Mouse (Mus musculus) T-helper 1 cell (primary cell): ENCODE results near the gene Mycbpap.

Experiments
- in situ Hi-C: fragments of 300-600 bp; cut with MboI, MseI; formaldehyde crosslinking; loops from one replicate; pipeline ENCODE4 v1.15.1; 2025; ENCODE audit warnings: high pct_unique_total_duplicates

The Mycbpap gene

GRCm38 (mm10) chr11:94482738-94483137 lies 38.8 kb downstream of the Mycbpap start:
- in situ Hi-C loops = loop anchor here (5.0 to 25.0 kb wide), 2 partner anchors 135 to 345 kb away; no protein-coding TSS in a partner anchor

- in situ Hi-C loops = loop anchor here (5.0 to 25.0 kb wide), 2 partner anchors 135 to 345 kb away; no protein-coding TSS in a partner anchor
Observed at GRCm38 (mm10) chr11:94481963-94482362, 39.6 kb downstream of the Mycbpap start.

DNA sequence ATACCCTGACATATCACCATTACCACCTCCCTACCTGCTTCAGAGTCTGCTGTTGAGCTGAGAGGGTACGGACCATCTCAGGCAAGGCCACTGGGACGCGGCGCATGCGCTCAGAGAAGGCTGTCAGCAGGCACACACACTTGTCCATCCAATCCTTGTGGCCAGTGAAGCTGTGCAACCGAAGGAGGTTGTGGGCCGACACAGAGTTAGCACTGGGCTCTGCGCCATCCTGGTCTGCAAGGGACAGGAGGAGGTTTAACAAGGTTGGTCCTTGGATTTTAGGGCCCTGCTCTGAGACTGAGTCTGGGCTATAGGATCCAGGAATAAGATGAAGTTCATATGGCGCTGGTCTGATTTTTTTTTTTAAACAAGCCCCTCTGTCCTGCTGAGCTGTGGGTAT lies 41.2 kb downstream of the Mycbpap start:
- in situ Hi-C loops = loop anchor here (5.0 to 25.0 kb wide), 2 partner anchors 133 to 343 kb away; no protein-coding TSS in a partner anchor

- in situ Hi-C loops = loop anchor here (25.0 kb wide), 1 partner anchor 340 kb away; no protein-coding TSS in a partner anchor
Observed at GRCm38 (mm10) chr11:94477651-94478050, 43.9 kb downstream of the Mycbpap start.

DNA sequence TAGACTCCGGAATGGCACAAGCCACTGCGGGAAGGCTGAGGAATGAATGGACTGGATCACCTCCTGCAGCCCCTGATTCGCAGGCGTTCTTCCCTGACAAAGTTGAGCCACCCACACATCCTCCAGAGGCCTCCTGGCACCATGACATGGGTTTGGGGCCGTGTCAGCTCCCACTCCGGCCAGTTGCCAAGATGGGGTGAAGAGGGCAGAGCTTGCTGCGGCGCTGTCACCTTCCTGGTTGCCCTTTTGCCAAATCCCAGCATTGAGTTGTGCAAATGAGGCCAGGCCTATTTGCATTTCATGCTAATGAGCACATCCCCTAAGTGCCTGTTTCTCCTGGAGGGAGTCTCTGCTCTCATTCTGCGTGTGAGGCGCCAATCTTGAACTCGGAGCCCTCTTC lies 45.8 kb downstream of the Mycbpap start:
- in situ Hi-C loops = loop anchor here (25.0 kb wide), 1 partner anchor 338 kb away; no protein-coding TSS in a partner anchor

- in situ Hi-C loops = no loop called here
Observed at GRCm38 (mm10) chr11:94474544-94474910, 47.0 kb downstream of the Mycbpap start.

DNA sequence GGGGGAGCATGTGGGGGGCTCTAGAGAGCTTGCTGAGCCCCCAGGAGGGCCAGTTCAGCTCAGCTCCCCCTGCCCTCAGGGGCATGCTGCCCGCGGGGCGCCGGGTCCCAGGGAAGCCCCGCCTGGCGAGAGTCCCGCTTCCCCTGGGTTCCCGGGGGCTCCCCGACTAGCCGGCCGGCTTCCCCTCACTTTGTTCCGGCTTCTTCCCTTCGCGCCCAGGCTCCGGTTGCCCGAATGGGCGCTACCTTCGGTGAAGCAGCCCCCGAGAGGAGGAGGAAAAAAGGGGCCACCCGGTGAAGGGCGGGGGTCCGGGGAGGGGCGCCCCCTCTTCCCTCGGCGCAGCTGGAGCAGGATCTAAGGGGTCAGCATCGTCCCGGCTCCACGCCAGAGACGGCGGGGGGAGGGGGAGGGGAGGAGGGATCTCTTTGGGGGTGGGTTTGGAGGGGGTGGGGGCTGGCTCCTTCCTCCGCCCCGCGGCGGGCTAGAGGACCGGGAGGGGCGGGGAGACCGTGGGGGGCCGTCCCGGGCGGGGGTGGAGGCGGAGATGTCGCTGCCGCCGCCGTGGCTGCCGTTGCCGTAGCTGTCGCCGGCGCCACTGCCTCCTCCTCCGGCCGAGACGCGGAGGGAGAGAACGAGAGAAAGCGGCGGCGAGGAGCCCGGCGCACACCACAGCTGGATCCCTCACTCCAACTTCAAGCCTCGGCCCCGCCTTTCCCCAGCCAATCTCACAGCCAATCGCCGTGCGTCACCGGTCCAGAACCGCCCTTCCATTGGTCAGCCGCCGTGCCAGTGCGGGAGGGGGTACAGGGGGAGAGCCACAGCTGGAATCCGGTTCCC lies 47.6 kb downstream of the Mycbpap start, which contains the start of gene Cacna1g:
TSS of gene Cacna1g (minus strand) at position 492 of the 837 bp plus-strand sequence.
- in situ Hi-C loops = no loop called here

GRCm38 (mm10) chr11:94472916-94473706 lies 48.4 kb downstream of the Mycbpap start:
- in situ Hi-C loops = no loop called here

DNA sequence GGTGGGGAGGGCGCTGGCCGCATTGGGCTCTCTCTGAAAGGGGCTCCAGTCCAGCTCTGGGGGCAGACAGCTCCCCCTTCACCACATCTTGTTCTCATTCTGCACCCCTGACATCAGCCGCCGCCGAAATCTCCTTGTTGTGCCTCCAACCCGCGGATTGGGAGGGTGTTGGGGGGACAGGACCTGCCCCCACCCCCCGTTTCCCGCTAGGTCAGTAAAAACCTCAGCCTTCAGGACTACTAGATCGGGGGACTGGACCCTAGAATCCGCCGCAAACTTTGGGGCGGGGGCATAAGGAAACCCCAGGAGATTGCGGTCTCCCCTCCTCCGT lies 49.0 kb downstream of the Mycbpap start:
- in situ Hi-C loops = no loop called here

DNA sequence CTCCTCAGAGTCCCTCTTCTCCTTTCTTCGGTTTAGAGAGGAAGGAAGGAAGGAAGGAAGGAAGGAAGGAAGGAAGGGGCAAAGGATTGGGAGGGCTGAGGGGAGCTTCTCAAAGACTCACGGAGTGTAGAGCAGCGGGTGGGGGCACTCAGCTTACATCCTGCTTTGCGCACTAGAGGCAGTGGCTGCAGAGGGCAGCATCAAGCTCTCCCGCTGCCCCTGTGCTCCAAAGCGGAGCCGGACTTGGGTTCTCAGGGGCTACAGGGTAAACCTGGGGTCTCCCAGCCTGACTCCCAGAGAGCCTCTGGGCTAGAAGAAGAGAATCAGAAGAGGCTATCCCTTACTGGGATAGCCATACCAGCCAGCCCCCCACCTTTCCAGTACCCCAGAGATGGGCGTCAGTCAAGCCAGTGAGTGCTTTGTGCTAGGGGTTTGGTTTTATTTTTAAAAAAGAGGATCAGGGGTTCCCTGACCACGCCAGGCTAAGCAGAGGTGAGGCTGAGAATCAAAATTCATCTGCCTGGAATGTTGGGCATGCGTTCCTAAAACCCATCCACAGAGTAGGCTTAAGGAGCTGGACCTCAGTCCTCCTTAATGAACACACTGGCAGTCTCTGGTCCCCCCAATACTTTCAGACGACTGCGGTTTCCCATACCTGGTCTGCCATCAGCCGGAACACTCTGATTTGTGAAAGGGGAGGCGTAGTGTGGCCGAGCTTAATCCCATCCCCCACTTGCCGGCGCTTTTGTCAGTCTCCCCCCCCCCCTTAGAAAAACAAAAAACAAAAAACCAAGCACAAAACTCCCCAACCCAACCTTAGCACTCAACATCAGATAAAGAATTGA lies 49.6 kb downstream of the Mycbpap start:
- in situ Hi-C loops = no loop called here

DNA sequence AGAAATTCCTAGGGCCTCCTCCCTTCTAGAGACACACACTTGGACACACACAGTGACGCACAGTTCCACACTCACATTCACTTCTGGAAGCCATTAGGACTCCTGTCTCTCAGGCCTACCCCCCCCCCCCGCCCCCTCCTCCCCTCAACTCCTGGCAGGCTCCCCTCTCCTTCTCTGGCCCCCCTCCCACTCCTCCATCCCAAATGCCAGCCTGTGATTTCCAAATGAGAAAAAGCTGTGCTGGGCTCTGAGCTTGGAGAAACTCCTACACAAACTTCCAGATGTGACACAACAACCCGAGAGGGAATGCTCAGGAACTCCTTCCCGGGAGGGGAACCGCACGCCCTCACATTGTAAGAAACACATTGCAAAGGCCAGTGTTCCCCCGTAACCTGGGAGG lies 51.2 kb downstream of the Mycbpap start:
- in situ Hi-C loops = no loop called here

DNA sequence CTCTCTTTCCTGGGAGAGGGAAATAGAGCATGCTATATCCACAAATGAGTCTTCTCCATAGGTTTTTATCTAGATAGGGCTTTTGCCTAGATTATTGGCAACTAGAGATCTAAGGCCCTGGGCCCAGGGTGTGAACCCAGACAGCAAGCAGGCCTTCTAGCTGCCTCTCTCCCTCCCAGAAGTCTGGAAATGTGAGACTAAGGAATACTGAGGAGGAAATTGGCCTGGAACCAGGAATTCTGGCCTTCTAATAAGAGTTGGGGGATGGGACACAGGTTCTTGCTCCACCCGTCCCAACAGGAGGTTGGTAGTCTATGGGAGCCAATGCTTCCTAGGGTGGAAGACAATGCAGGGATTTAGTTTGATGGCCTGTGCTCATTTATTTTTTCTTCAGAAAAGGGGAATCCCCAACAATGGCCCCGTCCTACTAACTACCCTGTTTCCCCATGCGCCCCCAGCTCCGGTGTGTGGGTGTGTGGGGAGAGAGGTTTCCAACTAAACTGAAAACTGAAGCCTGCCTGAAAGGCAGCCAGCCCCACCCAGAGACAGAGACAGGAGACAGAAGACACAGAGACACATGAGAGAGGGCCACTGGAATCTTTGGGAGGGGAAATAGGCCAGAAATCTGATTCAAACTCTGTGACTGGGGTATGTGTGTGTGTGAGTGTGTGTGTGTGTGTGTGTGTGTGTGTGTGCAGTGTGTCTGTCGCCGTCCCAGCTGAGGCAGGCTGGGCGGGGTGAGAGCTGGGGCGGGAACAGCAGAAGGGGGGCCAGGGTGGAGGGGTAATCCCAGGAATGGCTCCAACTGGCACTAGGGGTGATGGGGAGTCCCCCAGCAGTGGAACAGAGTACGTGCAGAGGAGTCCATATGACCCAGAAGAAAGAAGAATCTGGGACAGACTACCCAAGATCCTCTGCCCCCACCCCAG lies 52.1 kb downstream of the Mycbpap start:
- in situ Hi-C loops = no loop called here

GRCm38 (mm10) chr11:94468582-94469064 lies 52.9 kb downstream of the Mycbpap start:
- in situ Hi-C loops = no loop called here

- in situ Hi-C loops = no loop called here
Observed at GRCm38 (mm10) chr11:94466333-94466855, 55.1 kb downstream of the Mycbpap start.

DNA sequence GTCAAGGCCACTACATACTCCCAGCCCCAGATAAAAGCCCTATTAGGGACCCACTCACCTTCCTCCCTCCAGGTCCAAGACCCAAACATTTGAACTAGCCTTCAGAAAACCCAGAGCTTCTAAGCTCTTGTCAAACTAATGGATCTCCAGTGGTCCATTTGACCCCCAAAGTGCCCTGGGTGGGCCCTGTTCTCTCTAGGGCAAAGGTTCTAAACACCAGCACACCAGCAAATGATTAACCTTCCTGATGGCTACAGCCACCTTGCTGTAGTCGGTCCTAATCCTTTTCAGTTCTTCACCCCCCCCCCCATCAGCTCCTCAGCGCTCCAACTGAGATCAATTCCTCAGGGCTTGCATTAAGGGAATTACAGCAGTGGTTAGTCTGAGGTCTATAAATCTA lies 57.4 kb downstream of the Mycbpap start:
- in situ Hi-C loops = no loop called here

DNA sequence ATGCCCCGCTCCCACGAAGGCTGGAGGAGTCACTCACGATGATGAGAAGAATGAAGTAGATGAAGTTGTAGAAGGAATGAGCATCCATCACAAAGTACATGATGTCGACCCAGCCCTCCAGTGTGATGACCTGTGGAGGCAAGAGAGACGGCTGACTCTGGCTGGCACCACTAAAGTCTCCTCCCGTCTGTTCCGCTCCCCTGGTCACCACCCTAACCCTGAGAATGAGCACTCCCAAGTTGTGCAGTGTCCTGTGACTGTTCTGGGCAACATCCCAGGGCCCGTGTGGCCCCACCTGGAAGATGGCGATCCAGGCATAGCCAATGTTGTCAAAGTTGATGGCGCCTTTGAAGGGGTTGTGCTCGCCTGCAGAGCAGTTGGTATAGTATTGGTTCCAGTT lies 59.7 kb downstream of the Mycbpap start:
- in situ Hi-C loops = no loop called here

GRCm38 (mm10) chr11:94457001-94457400 lies 64.5 kb downstream of the Mycbpap start:
- in situ Hi-C loops = no loop called here

DNA sequence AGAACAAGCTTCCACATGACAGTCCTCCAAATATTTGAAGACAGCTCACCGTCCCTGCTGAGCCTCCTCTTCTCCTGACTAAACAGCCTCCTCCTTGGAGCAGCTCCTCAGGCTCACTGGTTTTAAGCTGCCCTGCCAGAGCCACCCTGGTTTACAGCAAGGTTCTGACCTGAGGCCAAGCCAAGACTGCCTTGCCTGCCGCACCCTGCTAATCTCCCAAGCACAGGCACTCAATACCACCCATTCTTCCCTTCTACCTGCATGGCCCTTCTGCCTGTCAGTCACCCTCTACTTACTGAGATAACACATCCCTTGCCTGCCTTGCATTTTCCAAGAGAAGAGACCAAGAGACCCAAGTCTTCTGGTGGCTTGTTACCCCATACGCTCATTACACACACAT lies 65.2 kb downstream of the Mycbpap start:
- in situ Hi-C loops = no loop called here

- in situ Hi-C loops = no loop called here
Observed at GRCm38 (mm10) chr11:94455161-94455820, 66.3 kb downstream of the Mycbpap start.

GRCm38 (mm10) chr11:94454756-94455155 lies 66.8 kb downstream of the Mycbpap start:
- in situ Hi-C loops = no loop called here
